Mouse (Mus musculus): ENCODE data around the gene Mesd. TPM values are rescaled to one million over a fixed set of nuclear protein-coding genes. Genes with fewer than 3 reads are reported as not detected.

Mesd gene
- polyA plus RNA-seq, 2 experiments from 2014 or later: 49.7 to 52.7 TPM

DNA sequence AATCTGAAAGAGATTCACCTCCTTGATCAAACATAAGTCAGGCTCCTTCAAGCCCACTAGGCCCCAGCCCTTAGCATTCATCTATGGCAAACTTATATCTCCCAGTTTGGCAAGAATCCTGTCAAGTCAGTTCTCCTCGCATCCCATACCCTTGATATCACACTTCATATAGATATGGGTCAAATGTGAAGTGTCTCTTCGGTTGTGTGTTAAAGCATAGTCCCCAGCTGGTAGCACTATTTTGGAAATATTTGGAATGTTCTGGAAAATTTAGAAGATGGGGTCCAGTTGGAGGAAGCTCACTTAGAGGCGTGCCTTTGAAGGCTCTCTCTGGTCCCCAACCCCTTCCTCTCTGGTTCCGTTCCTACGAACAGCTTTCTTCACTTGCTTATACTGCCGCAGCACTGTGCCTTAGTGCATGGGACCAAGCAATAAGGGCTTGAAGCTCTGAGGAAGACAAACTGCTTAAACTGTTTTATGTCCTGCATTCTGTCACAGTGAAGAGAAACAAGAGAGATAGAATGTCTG is 29.2 kb downstream of the Mesd start:
- ATAC-seq: no peak

DNA sequence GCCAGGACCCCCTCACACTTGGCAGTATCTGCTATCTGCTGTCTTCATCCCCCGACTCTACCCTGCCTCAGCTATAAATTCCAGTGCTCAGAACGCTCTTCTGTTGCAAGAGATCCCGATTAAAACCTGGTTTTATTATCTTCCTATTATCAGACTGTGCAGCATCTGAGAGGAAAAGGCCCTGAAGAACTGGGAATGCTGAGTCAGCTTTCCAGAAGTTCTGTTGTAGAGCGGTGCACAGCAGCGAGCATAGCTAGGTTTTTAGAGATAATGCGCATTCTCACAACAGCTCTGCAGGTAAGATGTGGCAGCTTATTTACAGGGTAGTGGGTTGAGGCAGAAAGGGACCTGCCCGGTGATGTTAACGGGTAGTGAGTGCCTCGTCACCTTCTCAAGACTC is 29.7 kb downstream of the Mesd start:
- ATAC-seq: no peak

DNA sequence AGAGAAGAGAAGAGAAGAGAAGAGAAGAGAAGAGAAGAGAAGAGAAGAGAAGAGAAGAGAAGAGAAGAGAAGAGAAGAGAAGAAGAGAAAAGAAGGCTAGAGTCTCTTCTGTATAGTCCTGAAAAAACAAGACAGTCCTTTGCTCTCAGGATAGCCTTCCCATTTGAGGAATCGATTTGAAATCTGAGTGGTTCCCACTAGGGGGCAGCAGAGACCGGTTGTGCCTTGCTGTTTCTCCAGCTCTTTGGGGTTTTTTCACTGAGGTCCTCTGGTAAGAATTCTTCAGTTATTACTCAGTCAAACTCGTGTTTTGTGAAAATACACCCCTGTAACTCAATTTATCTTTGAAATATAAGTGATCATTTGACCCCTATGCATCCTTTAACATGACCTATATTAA is 30.3 kb downstream of the Mesd start:
- ATAC-seq: peak; percentile 45

DNA sequence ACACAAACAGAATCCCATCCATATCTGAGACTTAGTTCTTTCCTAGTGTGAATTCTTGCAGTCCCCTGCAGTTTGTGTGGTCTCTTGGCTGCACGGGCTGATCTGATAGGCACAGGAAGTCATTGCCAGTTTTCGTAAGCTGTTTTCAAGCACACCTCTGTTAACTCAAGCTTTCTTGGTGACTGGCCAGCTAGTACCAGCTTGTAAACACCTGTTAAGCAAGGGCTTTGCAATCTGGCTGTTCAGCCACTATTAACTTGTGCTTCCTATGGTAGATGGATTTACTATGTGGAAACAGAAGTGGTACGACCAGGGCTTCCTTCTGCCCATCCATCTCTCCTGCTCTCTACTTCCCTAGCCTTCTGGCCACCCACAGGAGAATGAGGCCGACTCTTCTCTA is 36.0 kb downstream of the Mesd start:
- no peak for ATAC-seq

DNA sequence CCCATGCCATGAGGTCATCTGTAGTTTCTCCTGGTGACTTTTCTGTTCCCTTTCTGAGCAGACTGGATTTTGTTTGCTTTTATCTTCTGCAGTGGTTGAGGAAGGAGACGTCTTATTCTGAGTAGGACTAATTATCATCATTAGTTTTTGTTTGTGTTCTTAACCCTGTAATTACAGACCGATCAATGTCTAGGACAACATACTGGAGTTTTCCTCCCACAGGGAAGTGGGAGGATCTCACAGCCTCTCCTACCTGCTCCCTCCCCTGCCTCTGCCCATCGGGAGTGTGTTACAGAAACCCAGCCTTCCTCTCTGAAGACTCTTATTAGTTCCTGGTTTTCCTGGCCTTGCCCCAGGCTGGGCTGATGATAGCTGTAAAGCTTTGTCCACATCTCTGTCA is 37.4 kb downstream of the Mesd start:
- ATAC-seq: no peak

DNA sequence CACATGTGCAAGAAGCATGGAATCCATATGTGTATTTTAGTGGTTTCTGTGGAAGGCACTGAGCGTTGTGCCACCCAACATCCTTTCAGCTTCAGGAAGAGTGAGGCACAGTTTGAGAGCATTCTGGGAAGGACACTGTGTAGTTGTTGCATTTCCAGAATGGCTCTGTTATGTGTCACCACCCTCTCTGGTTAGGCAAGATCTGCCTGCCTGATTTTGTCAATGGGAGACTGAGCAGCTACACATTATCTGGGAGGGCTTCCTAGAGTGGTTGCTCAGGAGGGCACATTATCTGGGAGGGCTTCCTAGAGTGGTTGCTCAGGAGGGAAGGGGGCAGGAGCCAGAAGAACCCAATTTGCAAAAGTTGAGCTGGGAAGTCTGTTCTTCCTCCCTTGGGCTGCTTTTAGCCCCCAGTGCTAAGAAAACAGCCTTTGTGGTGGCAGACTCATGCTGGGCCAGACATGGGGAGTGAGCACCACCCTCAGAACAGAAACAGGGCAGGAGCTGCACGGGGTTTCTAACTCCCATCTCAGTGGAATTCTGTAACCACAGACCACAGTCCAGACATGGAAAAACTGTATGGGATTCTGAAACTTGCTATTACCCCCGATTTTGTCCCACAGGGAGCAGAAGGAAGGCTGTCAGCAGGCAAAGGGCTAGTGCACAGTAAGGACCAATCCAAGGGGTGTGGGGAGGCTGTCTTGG is 54.9 kb downstream of the Mesd start:
- ATAC-seq: no peak

DNA sequence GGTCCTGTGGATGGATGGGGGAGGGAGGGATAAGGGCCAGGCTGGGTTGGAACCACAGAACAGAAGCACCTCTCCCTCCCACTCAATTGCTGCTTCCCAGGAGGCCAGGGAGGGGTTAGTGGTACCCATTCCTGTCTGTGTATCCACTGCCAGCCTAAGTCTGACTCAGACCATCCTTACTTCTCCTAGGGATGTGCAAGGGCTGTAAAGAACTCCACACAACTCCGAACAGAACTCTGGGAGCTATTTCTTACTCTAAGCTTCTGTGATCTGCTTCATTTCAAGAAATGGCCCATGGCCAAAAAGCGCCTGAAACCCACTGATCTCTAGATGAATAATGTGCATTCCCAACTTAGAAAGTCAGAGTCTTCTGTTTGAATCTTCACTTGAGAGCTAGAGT is 55.9 kb downstream of the Mesd start:
- ATAC-seq: no peak

DNA sequence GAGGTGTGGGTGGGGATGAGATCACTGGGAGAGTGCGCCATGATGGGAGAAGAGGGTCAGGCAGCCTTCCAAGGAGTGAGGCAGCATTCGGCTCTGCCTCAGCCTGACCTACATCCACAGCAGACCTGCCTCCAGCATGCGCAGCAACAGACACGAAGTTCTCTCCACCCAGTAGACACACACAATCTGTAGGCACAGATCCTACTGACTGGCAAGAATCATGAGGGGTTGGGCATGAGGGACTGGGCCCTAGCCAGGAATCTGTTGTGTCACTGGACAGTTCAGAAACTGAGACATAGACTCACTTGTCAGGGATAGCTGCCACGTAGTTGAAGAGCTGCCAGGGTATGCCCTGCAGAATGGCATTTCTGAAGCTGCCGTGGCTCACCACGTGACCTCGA is 57.4 kb downstream of the Mesd start:
- ATAC-seq: no peak

DNA sequence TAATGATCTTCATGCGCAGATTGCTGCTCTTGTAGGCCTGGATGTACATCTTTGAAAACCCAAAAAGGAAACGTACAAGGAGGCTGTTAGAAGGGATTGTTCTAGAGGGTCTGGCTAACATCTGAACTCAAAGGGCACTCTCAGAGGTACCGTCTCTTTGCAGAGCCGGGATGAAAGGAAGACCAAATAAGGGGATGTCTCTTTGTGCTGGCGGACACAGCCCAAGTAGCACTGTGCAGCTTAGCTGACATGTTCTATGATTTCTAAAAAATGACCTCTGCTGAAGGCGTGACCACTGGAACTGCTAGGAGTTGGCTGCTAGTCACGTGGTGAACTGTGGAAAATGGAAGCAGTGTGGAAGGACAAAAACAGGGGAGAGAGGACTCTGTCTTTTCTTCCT is 64.5 kb downstream of the Mesd start:
- ATAC-seq: no peak

DNA sequence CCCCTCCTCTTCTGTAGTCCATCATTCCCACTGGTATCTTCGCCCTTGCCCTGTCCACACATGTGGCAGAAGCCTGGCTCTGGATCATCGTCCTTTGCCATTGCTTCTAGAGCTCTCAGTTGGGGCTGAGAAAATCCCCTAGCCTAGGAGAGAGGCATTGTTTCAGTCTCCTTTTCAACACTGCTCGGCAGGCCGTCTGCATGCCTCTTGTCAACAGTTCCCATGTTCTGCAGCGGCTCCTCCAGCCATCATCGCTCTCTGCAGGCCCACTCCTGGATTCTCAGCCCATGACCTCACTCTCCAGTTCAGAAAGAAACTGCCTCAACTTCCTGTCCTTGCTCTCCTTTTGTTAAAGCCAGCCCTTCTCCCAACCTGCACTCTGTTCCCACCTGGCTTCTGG is 65.4 kb downstream of the Mesd start:
- no peak for ATAC-seq

Other genes with a start within 250 kb of the Mesd start
- 100 to 1,000 TPM; 307 to 504 TPM for gene Il16, start 138.7 kb upstream of the Mesd start, polyA plus RNA-seq (2017; shearing (Covaris generic))
- not detected for gene Cfap161, start 89.6 kb upstream of the Mesd start, polyA plus RNA-seq (2017; shearing (Covaris generic))
- gene Tlnrd1, start 161 bp upstream of the Mesd start, polyA plus RNA-seq (2017; shearing (Covaris generic)): 1 to 10 TPM in 1 of 2 experiments, under 1 TPM in 1; 0.25 to 1.1 TPM
- under 1 TPM in 1 of 2 experiments, not detected in 1; 0.19 TPM for gene Cemip, start 202.0 kb downstream of the Mesd start, polyA plus RNA-seq (2017; shearing (Covaris generic))